Mouse (Mus musculus) G1E (cell line): ENCODE results near the gene Slx4ip.

Source experiments
- CTCF ChIP-seq: IDR thresholded peaks from 2 replicates; pipeline ENCODE4 v1.5.1; 2012; ENCODE audit warnings: low read depth, low read length, inconsistent platforms, mixed read lengths
- GATA1 ChIP-seq: IDR thresholded peaks from 2 replicates; pipeline ENCODE4 v1.6.1; 2012; ENCODE audit warnings: borderline replicate concordance, low read length, inconsistent platforms, mixed read lengths
- POLR2AphosphoS5 ChIP-seq: IDR thresholded peaks from 2 replicates; pipeline ENCODE4 v1.6.1; 2012; ENCODE audit warnings: low read depth, low read length, inconsistent platforms; ENCODE audit not compliant: insufficient replicate concordance
- TAL1 ChIP-seq: conservative IDR thresholded peaks from 2 replicates; pipeline ENCODE4 v1.6.1; 2012; ENCODE audit warnings: low read depth, low read length, inconsistent platforms, mixed read lengths

- no peak for TF ChIP-seq POLR2AphosphoS5
- TF ChIP-seq CTCF = no peak
- no peak for TF ChIP-seq GATA1
- TF ChIP-seq TAL1 = no peak
Measured at GRCm38 (mm10) chr2:137116675-137117320, 225.8 kb downstream of the Slx4ip start.
